Mouse (Mus musculus) right cerebral cortex, postnatal 25 days (tissue): ENCODE results near the gene Ms4a14.

Source experiments
- DNase-seq: peaks from one replicate; pipeline ENCODE4 v3.0.0; 2022

The Ms4a14 gene

GRCm38 (mm10) chr19:11261522-11261921 is 52.7 kb downstream of the Ms4a14 start:
- DNase-seq, result no peak
